Mouse (Mus musculus) lung, postnatal 10 days (tissue): ENCODE measurements around the gene Spg20.

Source experiments
- DNase-seq: peaks from one replicate; pipeline ENCODE4 v3.0.0; 2021

Gene Spg20

DNA sequence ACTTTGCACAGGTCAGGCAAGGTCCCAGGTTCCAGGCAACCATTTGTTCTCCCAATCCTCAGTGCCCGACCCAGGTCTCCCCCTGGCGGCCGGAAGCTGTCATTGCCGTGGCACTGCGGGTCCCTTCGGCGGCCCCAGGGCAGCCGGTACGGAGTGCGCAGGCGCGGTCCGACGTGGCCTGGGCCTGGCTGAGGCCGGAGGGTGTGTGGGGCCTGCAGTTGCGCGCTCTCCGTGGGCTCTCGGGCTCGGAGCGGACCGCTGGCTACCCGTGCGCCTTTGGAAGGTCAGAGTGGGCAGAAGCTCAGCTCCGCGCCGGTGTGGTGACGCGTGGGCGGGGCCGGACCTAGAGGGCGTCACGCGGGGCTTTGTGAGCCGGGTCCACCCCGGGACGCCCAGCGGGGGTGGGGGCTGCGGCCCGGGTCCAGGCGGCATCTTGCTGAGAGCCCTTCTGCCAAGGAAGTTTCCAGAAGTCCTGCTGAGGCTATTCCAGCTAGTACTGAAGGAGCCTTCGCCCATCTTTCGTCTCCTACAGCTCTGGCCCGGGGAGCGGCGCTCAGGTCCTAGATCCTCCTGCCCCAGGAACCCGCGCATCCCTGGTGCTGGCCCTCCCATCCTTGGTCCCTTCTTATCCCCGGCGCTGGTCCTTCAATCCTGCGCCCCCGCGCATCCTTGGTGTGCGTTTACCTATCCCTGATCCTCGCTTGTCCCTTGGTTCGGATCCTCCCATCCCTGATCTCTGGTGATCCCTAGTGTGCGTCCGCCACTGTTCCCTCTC, at the start of gene Spg20:
Spg20 (plus strand) TSS at position 174 of the 775 bp plus-strand sequence.
- DNase-seq, result peak; percentile 96

DNA sequence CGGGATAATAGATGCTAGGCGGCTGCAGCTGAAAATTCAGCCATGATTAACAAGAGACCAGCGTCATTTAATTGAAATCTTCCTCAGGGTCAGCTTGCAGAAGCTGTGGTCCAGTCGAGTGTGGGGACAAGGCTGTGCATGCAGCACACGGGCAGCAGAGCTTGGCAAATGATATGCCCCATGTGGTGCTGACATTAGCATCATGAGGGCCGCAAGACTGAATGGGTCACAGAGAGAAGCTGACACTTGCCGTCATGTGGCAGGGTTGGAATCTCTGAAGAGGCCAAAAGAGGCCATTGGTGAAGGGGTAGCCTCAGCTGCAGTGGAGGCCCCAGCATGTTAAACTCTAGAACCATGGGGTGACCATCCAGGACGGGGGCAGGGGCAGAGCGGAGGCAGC, 49.3 kb upstream of the Spg20 start:
- no peak for DNase-seq

DNA sequence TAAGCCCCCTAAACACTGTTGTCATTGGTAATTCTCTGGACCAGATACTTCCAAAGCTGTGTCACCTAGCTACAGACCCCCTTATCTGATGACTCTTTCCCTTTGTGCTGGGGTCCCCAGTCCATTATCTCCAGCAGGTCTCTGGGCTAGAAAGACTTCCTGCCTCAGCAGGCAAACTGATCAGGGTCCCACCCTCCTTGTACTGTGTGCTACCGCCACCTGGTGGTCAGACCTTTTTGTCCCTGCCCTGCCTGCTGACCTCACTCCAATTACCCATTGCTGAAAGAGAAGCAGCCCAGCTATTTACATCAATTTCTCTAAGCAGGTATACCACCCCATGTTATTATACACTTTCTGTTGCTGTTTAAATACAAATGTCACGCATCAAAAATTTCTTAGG, 47.5 kb upstream of the Spg20 start:
- peak; percentile 81 for DNase-seq

- no peak for DNase-seq
Measured at GRCm38 (mm10) chr3:55065738-55066665, 45.9 kb upstream of the Spg20 start.

- no peak for DNase-seq
Measured at GRCm38 (mm10) chr3:55066666-55067023, 45.3 kb upstream of the Spg20 start.

- no peak for DNase-seq
Measured at GRCm38 (mm10) chr3:55067791-55068434, 44.0 kb upstream of the Spg20 start.

DNA sequence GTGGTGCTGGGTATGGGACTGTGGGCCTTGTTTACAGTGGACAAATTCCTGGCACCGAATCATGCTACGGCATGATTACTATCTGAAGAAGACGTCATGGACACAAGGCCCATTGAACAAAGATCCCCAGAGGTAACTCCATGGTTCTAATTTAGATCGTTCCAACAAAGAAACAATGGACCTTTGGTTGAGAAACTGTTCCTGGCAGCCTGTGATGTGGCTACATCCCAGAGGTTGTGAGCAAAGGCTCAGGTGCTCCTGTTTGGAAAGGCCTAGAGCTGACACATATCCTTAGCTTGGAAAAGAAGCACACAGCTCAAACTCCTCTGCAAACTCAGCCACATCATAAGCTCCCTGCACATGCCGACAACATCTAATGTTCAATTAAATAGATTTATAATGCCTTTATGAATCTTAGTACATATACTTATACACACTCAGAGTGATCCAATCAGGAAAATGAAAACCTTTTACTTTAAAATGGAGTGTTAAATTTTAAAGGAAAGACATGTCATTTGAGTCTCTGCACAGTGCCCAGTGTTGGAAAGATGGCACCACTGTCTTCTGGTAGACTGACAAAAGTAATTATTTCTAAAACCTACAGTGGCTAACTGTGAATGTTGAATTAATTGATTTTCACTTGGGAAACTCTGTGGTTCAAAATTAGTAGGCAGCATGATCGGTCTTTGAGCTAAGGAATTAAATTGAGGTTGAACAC, 37.2 kb upstream of the Spg20 start:
- no peak for DNase-seq

DNA sequence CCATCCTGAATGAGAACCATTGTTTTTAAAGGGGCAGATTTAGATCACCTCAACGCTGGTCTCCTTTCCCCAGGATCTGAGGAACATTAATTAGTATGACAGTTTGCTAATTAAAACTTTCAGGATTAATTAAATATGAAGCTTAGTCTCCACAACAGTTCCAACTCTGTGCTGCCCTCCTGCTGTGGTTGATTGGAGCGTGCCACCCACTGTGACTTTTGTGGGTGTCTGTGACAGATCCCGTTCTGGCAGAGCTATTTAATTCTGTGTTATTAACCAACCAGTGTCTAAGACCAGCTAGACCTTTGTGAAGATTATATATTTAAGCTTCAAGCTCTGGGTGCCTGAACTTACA, 36.6 kb upstream of the Spg20 start:
- no peak for DNase-seq

GRCm38 (mm10) chr3:55078233-55078632, 33.7 kb upstream of the Spg20 start:
- DNase-seq, result no peak

DNA sequence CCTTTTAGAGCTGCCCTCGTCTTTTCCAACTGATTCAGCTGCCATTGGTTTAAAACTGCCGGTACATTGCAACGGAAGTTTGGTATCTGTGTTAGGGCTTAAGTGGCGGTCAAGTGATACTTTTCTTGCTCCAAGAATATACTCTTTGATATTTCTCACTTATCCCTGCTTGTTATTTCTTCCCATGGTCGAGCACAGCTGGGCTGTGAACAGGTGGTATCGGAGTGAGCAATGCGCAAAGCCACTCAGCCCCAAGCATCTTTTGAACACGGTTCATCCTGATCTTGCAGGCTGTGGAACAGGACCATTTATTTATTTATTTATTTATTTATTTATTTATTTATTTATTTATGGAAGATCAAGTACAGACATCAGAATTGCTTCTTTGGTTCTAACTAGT, 32.3 kb upstream of the Spg20 start:
- DNase-seq, result no peak

GRCm38 (mm10) chr3:55080055-55080454, 31.9 kb upstream of the Spg20 start:
- peak; percentile 86 for DNase-seq

- DNase-seq, result no peak
Measured at GRCm38 (mm10) chr3:55084781-55085180, 27.1 kb upstream of the Spg20 start.

DNA sequence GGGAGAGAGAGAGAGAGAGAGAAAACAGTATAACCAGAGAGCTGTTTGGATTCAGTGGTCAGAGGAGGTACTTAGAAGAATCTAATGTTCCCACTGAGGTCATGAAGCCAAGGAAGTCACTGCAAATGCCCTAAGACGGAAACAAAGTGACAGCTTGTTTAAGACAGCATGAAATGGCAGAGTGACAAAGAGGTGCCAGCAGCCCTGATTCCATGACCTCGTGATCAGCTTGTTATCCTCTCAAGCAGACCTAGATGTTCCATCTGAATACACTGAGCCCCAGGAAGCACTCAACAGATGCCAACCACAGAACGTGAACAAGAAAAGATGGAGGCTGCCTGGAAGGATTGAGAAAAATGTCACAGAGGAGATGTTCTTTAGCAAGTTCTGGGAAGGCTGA, 26.2 kb upstream of the Spg20 start:
- DNase-seq, result no peak

DNA sequence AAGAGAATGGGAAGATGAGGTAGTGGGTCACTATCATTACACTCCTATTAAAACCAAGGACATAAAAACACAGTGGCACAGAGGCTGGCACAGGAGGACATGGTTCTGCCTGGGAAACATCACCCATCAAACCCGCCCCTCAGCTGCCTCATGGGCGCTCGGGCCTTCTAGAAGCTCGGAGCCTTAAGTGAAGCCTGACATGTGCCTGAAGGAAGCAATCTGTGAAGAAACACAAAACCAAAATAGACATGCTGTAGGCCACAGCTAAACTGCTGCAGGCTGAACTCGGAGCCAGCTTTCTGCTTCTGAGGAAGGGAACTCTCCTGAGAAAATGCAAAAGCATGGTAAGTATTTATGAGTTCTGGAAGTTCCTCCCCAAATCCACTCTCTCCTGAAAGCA, 25.0 kb upstream of the Spg20 start:
- no peak for DNase-seq

GRCm38 (mm10) chr3:55087360-55087759, 24.5 kb upstream of the Spg20 start:
- no peak for DNase-seq

DNA sequence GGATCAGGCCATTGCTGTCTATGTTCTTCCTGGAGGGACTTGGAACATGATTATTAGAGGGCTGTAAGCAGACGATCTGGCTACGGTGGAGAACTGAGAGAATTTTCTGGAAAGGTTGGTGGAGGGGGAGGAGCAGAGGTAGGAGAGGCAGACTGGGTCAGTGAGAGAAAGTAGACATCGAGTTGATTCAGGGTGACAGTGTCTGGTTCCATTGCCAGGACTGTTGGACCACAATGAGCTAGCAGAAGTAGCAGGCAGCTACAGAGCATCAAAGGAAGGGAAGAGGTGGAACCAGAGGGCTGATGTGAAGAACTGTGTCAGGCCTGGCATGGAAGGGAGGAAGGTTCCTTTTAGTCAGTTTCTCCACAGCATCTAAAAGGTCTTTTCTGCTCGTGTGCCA, 23.5 kb upstream of the Spg20 start:
- DNase-seq, result no peak

GRCm38 (mm10) chr3:55088843-55089242, 23.1 kb upstream of the Spg20 start:
- DNase-seq, result no peak

DNA sequence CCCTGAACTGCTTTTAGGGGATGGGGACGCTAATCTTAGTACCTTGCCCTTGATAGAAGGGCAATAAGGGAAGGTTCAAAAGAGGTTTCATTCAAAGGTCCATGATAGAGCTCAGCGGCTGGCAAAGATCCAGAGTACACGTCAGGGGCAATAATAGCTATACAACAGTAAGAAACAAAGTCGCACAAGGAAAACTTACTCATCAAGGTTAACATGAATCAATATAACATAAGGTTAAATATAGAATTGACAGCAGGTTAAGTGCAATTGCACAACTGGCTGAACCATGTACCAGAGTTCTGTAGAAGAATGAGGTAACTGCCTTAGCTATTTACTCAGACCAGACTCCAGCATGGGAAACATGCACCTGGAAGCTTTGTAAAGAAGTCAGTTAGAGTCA, 22.6 kb upstream of the Spg20 start:
- DNase-seq, result no peak

- DNase-seq, result no peak
Measured at GRCm38 (mm10) chr3:55093161-55093560, 18.7 kb upstream of the Spg20 start.

GRCm38 (mm10) chr3:55095968-55096654, 15.8 kb upstream of the Spg20 start:
- peak; percentile 27 for DNase-seq

- no peak for DNase-seq
Measured at GRCm38 (mm10) chr3:55096655-55097005, 15.3 kb upstream of the Spg20 start.

DNA sequence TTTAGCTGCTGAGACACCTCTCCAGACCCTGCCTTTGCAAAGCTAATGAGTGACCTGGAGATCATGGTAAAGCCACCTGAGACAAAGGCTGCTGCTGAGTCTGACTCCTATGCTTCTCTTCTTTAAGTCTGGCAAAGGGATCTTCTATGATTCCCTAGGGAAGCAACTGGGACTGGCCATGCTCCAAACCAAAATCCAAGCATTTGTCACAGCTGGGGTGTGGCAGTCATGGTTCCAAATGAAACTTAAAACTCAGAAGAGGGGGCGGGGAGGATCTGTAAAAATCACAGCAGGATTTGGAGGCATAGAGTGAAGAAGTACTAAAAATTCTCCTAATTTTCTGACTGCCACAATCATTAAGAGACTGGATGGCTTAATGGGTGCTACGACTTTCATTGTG, 14.7 kb upstream of the Spg20 start:
- DNase-seq, result peak; percentile 15

DNA sequence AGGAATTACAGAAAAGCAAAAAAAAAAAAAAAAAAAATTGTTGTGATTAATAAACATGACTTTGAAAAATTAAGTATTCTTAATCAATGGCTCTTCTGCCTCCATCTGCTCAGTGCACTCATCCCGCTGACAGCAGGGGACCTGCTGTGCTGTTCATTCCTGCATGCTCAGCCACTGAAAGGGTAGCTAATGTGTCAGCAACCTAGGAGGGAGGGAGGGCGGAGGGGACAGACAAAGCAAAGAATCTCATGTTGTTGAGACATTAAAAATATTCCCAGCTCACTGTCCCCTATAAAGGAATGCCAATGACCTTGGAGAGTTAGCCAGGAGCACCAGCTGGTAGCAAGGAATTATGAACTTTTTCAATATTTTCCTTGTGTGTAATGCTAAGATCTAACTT, 13.9 kb upstream of the Spg20 start:
- no peak for DNase-seq
